Mouse (Mus musculus) retina, postnatal 1 day (tissue): ENCODE measurements at regions not wholly inside any gene's neighbourhood (a gene's known extent, or its start where the extent isn't known, plus 50 kb on each side); places are given as distances from the start of the nearest gene placed in this dataset.

Source experiments
- DNase-seq: peaks from one replicate; pipeline ENCODE4 v3.0.0-alpha.2; 2012

DNA sequence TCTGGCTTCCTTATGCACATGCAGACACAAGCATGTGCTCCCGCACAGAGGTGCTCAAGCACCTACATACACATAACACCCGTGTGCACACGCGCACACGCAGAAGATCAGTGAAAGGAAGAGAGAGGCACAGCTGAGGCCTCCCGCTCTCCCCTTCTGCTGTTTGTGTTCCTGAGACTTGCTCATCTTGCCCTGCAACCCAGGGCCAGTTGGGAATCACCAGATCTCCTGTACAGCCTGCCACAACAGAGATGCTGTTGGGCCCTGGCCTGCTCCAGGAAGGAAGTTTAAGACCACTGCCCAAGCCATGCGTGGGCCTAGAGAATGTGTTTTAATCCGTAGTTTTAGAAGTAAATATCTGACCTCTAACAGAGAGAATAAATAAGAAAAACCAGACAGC is 160.0 kb upstream of the Ctnnb1 start:
- no peak for DNase-seq

DNA sequence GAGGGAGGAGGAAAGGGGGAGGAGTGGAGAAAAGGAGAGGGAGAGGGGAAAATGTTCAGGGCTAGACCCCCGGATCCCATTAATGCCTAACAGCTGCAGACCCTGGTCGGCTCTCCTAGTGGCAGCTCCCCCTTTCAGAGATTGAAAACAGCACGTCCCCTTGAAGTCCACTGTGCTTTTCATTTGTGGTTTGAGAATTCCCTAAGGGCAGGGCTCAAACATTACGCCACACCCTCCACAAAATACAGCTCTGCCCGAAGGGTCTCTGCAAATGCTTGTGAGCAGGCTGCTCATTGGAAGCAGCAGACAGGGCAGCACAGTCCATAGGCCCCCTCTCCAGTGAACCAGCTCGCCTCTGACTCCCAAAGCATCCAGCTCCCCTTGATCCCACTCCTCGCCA is 159.3 kb upstream of the Ctnnb1 start:
- no peak for DNase-seq

DNA sequence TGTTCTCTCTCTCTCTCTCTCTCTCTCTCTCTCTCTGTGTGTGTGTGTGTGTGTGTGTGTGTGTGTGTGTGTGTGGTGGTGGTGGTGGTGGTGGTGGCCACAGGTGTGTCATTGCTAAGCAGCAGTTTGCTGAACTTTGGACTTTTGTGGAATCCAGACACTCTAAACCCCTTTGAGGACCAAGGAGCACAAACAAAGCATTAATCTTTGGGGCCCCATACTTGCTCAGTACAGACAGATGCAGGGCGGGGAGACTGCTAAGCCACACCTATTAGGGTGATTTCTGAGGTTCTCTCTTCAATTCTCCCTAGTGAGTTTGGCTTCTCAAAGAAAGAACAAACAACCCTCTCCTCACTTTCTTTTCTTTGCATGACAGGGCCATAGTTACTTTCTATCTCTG is 158.1 kb upstream of the Ctnnb1 start:
- DNase-seq = no peak

DNA sequence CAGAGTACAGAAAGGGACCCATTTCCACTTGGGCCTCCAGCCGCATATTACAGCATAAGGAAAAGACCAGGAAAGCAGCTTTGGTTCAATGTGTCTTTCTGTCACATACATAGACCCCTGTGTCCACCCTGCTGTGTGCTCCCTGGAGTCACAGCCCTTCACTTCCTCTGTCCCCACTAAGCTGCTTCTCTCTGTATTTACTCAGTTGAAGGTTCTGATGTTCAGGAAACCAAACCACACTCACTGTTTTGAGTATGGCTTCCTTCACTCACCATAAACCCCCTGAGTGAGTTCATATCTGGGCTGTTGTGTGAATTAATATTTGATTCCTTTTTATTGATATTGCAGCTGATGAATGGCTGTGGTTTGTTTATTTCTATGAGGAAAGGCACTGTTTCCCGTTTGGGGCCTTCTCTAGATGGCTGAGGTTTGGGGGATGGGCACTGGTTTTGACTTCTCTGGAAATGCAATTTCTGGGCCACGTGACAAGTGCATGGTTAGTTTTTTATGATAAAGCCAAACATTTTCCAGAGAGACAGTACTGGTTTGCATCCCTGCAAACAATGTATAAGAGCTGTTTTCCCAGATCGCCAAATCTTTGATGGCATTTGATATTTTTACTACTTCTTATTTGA is 157.0 kb upstream of the Ctnnb1 start:
- DNase-seq = no peak

DNA sequence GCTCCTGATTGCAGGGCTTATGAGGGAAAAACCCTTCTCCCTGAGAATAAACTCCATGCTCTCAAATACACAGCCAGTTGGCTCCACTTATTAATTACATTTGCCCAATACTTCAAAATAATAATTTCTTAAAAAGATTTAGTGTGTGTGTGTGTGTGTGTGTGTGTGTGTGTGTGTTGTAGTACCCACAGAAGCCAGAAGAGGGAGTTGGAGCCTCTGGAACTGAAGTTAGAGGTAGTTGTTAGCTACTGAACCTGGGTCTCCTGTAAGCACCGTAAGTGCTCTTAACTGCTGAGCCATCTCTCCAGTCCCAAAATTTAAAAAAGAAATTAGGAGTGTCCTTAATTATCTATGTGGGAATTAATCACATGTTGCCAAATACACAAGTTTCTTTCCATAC is 154.8 kb upstream of the Ctnnb1 start:
- DNase-seq = no peak

DNA sequence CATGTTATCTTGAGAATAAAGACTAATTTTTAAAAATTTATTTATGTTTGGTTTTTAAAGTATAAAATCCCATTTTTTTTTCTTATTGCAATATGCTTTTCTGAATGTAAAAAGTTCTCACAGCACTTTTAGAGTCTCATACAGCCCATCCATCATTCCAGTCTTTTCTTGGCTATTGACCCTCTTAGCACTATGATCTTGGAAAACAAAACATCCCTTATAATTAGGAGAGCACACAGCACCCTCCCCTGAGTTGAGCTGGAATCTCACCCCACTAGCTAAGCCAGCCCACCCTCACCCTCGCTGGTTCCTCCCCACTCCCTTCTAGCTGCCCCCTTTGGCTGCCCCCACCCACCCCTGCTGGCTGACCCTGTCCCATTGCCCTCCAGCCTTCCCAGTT is 154.2 kb upstream of the Ctnnb1 start:
- no peak for DNase-seq

DNA sequence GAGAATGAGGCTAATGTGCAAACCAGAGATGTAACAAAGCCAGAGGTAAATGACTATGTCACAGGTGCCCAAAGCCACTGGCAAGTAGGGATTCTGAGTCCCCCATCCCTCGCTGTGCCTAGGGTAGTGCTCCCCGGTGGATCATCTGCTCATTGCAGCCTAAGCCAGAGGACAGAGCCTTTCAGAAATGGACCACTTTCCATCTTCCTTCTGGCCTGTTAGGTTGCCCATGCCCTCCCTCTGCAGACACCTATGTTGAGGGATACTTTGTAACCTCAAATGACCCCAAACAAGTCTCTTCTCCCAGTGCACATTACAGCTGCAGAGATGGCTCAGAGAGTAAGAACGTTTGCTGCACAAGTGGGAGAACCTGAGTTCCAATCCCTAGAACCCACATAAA is 153.3 kb upstream of the Ctnnb1 start:
- no peak for DNase-seq

DNA sequence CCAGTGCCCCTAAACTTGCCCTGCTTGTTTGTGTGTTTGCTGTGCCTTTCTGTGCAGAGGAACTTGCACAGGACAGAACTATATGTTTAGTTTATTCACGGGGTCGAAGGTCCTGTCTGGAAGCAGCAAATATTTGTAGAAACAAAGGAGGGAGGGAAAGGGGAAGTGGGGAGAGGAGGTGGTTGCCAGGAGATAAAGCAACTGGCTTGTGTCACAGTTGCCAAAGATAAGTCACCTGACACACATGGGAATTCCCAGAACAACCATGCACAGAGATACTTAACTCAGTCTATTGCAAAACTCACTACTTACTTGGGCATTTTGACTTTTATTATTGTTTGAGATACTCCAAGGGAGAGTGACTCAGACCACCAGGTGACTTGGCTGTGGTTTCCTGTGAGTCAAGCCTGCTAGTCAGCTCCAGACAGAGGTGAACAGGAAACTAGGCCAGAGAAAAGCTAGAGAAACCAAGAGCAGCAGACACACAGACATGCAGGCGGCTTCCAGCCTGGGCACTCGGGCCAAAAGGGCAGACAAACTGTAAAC is 152.5 kb upstream of the Ctnnb1 start:
- DNase-seq = no peak

DNA sequence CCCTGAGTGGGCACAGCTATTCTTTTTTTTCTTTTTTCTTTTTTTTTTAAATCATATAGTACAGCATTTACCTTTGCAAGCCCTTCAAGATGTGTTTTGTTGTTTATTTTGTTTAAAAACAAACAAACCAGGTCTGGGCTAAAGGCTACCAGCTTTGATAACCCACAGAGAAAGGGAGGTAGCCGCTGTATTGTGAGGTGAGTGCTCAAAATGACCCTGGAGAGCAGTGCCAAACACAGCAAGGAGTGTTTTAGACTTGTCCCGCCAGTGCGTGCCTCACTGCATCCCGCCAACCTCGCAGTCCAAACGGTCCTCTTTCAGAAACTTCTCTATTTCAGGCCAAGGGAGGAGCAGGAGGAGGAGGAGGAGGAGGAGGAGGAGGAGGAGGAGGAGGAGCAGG is 152.0 kb upstream of the Ctnnb1 start:
- DNase-seq = no peak

DNA sequence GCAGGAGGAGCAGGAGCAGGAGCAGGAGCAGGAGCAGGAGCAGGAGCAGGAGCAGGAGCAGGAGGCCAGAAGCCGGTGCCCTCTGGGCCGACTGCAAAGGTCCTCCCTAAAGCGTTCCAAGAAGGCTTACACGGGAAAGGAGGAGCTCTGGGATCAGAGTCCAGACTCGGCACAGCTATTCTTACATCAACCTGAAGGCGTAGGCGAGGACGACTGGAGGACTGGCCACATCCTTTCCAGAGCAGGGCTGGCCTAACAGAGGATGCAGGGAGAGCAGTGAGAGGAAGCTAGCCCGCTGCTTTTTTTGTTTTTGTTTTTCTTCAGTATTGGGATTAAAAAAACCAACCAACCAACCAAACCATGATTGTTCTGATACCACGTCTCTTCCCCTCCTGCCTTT is 151.5 kb upstream of the Ctnnb1 start:
- no peak for DNase-seq

DNA sequence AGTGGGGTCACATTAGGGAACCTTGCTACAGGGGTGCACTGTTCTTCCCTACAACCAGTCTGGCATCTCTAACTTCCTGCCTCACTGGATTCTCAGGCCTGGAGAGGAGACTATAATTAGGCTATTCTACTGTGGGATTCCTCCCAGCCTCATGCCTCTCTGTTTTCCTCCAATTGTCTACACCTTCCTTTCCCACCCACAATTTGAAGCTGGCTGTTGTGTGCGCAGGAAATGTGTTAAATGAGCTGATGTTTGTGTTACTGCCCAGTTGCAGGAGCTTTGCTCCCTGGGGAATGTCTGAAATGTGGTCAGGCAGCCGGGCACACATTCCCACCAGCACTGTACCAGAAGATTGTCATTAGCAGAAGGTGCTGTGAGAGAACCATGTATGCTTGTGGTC is 150.6 kb upstream of the Ctnnb1 start:
- no peak for DNase-seq

DNA sequence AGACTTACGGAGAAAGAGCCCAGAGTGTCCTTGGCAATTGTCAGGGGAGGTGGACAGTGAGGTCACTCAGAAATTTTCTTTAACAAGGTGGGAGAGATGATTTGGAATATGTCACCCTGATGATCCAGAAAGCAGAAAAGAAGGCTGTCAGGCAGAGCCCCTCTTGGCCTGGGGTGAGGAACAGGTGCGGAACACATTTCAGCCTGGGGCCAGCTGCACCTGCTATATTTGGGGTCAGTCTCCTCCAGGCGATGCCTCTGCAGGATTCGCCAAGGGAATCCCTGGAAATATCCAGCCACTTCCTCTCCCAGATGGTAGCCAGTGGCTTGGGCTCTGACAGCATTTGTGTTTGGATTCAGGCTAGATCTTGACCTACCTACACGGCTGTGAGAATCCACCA is 134.8 kb upstream of the Ctnnb1 start:
- DNase-seq = no peak

DNA sequence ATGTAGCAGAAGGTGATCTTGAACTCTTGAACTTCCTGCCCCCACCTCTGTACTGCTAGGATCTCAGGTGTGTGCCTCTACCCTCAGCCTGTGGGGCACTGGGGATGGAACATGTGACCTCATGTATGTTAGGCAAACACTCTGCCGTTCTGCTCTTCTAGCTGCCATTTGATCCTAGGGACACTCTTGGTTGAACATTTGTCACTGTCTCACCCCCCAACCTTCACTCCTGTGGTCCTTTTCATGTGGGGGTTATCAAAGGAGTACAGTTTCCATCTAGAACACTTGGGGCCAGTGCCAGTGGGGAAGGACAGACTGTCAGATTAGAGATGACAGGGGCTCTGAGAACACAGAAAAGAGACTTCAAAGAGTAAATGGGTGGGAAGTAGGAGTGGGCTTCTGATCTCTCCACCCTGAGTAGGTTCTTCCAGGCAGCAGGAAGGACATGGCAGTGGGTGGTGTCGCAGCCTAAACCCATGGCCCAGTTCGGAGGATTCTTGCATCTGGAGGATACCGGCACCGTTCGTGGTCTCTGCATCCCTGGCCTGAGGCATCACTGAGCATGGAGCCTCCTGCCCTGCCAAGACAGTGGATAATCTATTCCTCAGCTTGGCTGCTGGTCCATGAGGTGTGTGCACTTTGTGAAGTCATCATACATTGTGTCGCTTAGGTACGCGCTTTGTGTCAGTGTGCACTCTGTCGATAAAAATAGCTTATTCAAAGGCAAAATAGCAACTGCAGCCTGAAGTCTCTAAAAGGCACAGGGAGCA is 132.7 kb upstream of the Ctnnb1 start:
- DNase-seq = no peak

DNA sequence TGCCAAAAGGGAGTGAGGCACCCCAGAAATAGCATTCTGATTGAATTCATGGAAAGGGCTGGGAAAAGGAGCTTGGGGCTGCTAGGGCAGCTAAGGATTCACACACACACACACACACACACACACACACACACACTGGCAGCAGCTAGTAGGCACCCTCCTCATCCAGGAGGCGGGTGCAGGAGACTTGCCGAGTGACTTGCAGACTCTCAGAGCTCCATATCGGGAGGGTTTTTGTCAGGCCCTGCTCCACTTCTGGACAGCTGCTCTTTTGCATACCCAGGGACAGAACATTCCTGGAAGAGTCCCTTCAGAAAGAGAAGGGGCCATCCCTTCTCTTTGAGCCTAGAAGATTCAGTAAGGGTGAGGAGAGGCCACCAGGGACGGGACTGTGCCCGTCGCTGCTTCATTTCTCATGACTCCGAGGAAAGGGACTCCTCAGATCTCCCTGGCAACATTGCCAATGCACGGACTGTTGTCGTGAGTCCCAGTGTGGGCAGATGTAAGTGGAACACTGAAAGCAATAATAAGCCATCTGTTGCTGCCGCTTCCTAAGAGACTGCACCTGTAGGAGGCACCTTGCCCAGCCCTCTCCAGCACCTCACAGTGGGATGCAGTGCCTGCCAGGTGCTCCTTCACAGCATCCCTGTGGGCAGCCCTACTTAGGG is 130.9 kb upstream of the Ctnnb1 start:
- no peak for DNase-seq

DNA sequence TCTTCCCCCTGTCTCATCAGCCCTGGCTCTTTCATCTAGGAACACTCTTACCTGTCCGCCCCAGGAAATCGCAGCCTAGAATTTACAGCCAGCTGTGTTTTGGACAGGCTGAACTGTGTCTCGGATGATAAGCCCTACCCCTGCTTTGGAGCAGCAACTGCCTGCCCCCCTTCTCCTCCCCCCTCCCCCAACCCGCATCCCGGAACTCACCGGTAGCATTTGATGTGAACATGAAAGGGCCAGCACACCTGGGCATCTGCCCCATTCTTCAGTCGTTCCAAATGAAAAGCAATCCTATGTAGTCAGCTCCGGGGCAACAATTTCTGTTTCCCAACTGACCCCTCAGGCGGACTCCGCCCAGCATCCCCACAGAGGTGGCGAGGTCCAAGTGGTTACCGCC is 130.1 kb upstream of the Ctnnb1 start:
- no peak for DNase-seq

DNA sequence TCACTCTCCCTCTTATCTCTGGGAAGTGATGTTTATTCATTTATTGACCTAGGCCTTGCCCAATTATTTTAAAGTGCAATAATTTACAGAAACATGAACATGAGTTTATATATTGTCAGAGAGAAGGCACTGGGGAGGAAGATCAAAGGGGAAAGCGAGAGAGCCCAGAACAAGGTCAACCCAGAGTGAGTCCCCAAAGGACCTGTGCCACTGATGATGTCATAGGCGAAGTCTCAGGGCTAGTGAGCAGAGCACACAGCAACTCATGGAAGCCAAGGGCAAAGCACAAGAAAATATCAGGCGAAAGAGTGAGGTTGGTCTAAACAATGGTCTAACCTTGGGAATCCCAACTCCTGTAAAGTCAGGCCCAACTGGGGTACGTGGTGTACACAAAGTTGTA is 126.4 kb upstream of the Ctnnb1 start:
- DNase-seq = no peak

DNA sequence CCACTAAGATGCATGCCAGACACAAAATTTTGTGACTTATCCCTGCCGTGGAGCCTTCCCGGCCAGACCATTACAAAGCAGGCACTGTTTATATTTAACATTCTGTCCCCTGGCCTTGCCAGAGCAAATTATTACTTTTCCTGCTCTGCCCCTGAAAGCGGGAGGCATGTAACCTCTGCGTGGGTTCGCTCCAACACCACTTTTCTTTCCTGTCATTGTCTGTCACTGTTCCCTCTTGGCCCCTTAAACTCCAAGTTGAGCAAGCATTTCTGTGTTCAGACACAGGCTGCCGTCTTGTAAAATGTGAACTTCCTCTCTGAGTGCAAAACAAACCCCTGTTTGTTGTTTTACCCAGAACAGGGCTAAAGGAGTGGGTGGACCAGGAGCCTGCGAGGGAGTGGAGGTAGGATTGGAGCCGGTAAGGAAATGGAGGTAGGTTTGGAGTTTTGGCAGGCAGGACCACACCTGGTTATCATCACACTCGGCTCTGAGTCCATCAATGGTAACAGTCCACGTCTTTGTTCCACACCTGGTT is 124.2 kb upstream of the Ctnnb1 start:
- no peak for DNase-seq

DNA sequence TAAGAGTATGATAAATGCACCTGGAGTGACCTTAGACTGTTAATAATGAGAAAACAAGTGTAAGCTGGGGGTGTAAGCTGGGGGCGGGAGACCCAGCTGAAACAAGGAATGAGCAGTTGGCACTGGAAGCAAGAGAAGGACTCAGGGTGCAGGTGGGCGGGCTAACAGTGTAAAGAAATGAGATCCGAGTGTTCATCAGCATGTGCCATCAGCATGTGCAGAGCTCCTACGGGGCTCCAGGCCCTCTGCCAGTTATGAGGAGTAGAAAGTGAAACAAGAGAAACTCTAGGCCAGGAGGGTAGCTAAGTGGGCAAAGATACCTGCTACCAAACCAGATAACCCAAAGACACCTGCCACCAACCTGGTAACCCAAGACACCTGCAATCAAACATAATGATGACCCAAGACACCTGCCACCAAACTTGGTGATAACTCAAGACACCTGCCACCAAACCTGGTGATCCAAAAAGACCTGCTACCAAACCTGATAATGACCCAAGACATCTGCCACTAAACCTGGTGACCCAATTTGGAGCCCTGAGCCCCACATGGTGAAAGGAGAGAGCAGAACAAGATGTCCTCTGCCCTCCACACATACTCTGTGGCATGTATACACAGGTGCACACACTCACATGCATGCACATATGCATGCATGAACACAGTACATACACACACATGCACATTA is 120.1 kb upstream of the Ctnnb1 start:
- no peak for DNase-seq

DNA sequence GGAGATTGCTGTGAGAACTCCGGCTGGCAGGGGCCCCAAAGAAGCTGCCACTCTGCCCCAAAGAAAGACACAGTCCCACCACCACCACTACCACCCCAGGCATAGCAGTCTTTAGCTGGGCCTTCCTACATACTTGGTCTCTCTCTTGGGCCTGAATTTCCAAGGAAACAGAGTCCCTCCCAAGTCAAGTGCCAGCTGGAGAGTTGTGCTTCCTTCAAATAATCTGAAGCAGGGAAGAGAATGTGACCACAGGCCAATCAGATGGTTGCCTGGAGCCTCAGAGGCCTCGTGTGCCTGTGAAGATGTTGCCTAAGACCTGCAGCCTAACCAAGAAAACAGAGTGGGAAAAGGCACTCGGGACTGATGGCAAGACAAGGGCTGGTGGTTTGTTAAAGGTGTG is 117.5 kb upstream of the Ctnnb1 start:
- no peak for DNase-seq

DNA sequence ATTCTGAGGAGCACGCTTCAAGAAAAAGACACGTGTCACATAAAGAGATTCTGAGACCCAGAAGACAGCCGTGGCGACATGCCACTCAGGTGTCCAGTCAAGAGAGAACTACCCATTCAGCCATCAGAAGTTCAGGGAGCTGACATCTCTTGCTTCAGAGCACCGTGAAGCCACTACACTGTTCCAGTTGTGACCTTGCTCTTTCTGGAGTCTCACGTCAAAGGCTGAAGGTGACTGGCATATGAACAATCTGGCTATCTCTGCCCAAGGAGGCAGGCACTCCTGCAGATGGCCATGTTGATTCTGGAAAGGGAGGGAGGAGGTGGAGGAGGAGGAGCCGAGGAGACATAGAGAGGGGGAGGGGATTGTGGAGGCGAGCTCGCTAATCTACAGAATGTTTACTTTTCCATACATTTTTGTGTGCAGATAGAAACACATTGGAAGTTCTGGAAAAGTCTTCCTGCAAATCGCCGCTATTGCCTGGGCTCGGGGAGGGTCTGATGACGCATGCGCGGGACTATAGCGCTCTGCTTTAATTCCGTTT is 116.3 kb upstream of the Ctnnb1 start:
- DNase-seq = no peak

DNA sequence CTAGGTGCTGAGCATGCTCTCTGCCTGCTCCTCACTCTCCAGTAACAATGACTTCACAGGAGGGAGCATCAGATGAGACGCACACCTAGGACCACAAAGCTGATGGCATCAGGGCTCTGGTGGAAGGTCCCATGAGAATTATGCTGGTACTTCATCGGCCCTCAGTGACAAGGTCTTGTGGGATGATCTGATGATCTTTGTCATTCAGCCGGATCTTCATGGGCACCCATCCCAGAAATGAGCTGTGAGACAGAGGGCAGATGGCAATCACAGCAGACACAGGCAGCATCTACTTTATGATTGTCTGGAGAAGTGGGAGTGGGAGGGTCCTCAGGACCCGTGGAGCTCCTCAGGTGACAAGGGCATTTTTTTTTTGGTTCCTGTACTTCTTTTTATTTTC is 114.7 kb upstream of the Ctnnb1 start:
- no peak for DNase-seq

DNA sequence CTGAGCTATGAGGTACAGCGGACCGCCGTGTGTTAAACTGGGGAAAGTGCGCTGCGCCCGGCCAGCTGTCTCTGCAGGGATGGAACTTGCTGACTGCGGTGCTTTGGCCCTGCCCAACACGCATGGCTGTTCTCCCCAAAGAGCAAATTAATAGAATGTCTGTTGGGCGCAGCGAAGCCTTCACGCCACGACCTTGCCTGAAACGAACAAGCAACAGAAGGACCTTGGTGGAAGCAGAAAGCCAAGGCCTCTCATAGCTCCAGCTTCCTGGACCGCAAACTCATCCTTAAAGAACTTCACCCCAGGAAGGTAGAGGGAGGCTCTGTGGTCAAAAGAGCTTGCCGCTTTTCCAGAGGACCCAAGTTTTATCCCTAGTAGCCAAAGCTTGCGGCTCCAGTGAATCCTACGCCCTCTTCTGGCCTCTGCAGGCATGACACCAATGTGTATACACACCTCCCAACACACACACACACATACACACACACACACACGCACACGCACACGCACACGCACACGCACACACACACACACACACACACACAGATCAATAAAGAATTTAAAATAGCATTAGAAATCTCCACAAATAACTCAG is 110.2 kb upstream of the Ctnnb1 start:
- no peak for DNase-seq

DNA sequence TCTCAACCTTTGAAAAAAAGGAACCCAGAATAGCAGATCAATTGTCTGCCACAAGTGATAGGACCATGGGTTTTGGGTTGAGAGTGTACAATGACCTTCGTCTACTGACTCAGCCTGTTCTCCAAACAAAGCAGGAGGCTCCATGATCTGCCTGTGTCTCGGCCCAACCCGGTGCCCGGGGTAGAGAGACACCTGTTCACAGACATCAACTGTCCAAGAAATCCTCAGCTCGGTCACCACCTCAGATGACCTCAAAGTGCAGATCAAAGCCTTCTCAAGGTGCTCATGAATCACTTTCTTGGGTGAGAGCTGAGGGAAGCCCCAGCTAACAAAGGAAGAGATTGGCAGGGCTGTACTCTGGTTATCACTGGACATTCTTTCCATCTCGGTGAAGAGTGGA is 108.1 kb upstream of the Ctnnb1 start:
- DNase-seq = no peak
